Mouse (Mus musculus) heart, adult 11 months (tissue): ENCODE results near the gene Gm6793.

Experiments used
- DNase-seq: peaks from one replicate; pipeline ENCODE4 v3.0.0; 2022

Gm6793 gene

DNA sequence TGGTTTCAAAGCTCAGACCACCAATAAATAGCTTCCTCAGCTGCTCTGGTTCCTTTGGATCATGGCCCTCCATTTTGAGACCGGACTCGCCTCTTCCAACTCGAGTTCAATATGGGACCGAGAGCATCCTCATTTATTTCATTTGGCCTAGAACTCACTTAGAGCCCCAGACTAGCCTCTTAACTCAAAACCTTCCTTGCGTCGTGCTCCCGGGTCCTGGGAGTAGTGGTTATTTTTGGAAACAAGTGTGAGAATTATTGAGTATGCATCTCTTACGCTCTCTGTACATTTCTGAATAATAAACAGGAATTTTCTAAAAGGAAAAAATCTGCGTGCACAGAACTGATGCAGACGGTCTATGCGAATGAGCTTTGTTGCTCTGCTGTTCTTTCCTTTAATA is at the start of gene Gm6793:
Gm6793 (minus strand) TSS at position 101 of the 400 bp plus-strand sequence.
- DNase-seq: no peak

DNA sequence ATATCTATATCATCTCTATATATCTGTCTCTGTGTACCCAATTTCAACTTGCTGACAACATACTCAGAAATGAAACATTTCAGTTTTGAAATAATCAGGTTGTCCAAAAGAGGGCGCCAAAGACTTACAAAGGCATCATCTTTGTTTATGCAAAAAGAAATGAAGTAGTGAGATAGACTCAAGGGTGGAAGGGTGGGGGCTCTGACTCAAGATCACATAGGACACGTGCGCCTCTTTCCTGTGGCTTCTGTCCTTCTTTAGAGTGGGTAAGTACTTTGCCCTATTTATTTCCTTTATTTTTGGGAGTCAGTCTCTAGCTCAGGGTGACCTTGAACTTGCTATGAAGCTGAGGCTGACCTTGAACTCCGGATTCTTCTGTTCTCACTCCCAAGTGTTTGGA is 46.5 kb upstream of the Gm6793 start:
- no peak for DNase-seq

DNA sequence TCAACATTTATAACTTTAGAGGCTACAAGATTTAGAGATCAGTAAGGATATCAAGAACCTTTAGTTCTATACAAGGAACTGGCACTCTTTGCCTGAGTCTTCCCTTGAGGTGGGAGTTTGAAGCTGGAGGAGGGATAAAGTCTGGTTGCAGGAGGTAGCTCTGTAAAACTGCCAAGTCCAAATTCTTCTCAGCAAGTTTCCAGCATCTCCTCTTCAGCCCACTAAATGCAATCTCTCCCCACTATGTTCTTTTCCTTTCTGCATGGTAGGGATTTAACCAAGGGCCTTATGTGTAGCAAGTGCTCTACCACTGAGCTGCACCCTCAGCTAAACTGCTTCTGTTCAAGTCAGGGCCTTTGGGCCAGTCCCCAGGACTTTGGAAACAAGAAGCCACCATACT is 39.6 kb upstream of the Gm6793 start:
- no peak for DNase-seq

DNA sequence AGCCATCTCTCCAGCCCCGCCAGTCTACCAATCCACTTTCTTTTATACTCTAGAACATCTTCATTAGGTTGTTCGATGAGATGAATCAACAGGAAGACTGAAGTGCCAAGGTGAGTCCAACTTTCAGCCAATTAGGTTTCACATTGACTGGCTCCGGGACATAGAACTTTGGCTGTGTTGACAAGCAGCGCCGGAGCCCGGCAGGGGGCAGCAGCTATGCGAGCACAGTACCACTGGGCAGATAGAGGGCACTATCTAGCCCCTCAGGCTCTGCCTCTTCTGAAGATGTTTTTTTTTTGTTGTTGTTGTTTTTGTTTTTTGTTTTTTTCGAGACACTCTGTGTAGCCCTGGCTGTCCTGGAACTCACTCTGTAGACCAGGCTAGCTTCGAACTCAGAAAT is 36.7 kb upstream of the Gm6793 start:
- DNase-seq: no peak

DNA sequence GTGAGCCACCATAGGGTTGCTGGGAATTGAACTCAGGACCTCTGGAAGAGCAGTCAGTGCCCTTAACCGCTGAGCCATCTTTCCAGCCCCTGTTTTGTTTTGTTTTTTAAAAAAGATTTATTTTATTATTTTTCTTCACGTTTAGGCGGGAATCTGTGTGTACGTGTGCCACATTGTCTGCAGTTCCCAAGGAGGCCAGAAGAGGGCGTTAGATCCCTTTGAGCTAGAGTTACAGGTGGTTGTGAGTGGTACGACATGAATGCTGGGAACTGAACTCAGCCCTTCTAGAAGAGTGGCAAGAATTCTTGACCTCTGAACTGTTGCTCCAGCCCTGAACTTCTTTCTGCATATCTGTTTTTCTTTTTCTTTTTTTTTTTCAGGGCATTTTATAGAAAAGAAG is 35.1 kb upstream of the Gm6793 start:
- DNase-seq: no peak

DNA sequence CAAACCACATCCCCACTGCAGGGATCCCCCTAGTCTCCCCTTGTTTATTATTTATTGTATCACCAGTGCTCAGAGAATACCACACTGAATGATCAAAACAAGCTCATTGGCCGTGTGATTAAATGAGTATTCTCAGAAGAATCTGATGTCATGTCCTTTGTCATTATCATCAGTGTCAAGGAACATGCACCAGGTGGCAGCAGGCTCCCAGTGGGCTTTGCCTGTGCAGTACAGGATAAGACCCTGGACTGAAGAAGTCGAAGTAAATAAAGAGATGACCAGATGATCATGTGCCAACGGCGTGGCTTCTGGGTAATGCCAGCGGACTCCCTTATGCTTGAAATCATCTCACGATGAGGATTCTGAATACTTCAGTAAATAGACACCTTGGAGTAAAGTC is 33.5 kb upstream of the Gm6793 start:
- DNase-seq: no peak

DNA sequence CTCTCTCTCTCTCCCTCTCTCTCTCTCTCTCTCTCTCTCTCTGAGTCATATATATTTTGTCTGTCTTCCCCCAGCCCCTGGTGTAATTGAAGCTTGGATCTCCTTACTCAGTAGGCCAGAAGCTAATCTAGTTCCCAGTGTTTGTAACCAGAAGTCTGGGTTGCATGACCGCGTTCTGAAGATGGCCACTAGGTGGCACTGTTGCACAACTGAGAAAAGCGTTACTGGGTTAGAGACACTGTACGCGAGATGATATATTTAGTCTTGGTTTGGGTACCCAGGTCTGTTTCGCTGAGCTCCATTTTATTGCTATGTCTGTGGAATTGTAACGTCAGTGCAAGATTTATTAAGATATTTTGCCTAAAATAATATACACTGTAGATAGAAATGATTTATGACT is 31.1 kb upstream of the Gm6793 start:
- DNase-seq: peak; percentile 92

- no peak for DNase-seq
Observed at GRCm38 (mm10) chr8:112045182-112045581, 30.3 kb upstream of the Gm6793 start.

DNA sequence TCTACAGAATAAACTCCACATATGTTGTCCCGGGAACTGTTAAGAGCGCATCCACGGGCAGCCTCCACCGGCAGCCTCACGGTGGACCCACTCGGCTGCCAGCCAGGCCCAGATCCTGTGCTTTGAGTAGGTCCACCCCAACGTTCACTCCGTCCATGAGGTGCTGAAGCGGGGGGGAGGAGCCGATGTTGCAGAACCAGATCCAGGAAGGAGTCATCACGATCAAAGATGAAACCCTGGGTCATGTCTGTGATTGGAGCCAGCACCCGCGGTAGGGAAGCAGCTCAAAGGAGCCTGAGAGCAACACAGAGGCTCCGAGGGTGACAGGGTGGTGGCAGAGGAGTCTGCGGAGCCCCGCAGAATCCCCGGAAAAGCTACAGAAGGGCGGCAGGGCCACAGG is 22.7 kb upstream of the Gm6793 start:
- no peak for DNase-seq

- no peak for DNase-seq
Observed at GRCm38 (mm10) chr8:112034603-112035002, 19.8 kb upstream of the Gm6793 start.

GRCm38 (mm10) chr8:112033071-112033470 is 18.2 kb upstream of the Gm6793 start:
- peak; percentile 59 for DNase-seq

DNA sequence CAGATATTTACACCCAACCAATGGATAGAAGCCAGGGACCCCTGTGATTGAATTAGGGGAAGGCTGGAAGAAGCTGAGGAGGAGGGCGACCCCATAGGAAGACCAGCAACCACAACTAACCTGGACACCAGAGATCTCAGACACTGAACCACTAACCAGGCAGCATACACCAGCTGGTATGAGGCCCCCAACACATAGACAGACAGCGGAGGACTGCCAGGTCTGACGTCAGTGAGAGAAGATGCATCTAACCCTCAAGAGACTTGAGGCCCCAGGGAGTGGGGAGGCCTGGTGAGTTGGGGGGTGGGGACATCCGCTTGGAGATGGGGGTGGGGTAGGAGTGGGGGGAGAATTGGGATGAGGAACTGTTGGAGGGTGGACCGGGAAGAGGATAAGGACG is 15.8 kb upstream of the Gm6793 start:
- DNase-seq: peak; percentile 55

GRCm38 (mm10) chr8:112029455-112029854 is 14.6 kb upstream of the Gm6793 start:
- DNase-seq: no peak

DNA sequence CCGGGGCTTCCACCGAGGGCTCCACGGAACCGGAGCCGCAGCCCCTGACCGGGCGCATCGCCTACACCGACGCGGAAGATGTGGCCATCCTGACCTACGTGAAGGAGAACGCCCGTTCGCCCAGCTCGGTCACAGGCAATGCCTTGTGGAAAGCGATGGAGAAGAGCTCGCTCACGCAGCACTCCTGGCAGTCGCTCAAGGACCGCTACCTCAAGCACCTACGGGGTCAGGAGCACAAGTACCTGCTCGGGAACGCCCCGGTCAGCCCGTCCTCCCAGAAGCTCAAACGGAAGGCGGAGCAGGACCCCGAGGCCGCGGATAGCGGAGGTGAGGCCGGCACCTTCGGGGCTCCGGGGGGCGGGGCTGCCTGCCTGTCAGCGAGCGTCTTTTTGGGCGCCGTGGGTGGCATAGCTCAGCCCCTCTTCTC is 3.0 kb downstream of the Gm6793 start:
- peak; percentile 94 for DNase-seq

GRCm38 (mm10) chr8:112010997-112011815 is 3.6 kb downstream of the Gm6793 start, which contains the start of the genes Kars and Terf2ip:
Kars (minus strand) TSS chr8:112011323.
Terf2ip (plus strand) TSS chr8:112011398.
- peak; percentile 99 for DNase-seq

DNA sequence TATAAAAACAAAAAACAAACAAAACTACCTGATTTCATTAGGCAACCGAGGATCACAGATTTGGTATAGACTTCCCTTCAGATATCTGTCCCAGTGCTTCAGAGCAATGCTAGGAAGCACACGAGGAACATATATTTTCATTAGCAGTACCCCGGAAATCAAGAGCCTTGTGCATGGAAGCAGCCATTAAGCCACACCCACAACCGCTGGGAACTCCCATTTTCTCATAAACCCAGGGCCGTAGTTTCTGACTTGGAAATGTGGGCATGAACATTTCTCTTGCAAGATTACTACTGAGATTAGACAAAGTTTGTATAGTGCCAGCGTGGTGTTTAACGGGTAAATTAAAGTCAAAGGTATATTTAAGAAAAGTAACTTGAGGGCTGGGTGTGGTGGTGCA is 5.3 kb downstream of the Gm6793 start:
- no peak for DNase-seq

- no peak for DNase-seq
Observed at GRCm38 (mm10) chr8:112007669-112008068, 7.2 kb downstream of the Gm6793 start.

DNA sequence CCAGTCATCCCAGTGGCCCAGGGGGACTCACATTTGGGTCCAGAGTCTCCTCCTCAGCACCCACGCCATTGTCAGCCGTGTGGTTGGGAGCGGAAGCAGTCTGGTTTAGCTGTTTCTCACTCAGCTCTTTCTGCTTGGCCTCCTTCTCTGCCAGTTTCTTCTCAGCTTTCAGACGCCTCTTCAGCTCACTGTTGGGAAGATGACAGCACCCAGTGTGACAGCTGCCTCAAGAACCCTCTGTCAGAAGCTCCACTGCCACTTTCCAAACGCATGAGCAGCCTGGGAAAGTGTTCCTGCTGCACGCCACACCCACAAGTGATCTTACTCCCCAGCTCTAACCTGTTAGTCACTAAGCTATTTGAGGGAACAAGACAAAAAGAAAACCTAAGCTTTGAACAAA is 9.2 kb downstream of the Gm6793 start:
- DNase-seq: no peak

- no peak for DNase-seq
Observed at GRCm38 (mm10) chr8:112004754-112005153, 10.1 kb downstream of the Gm6793 start.

DNA sequence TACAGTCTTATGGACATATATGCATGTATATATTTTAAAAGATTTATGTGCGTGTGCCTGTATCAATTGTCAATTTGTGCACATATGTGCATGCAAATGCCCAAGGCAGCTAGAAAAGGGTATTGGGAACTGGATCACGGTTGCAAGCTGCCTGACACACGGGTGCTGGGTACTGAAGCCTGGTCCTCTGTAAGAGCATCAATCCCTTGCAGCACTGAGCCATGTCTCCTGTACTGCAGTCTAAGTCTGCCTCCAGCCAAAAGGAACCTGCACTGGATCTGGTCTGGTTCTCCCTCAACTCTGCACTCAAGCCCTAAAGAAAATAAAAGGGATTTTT is 22.2 kb downstream of the Gm6793 start:
- no peak for DNase-seq

DNA sequence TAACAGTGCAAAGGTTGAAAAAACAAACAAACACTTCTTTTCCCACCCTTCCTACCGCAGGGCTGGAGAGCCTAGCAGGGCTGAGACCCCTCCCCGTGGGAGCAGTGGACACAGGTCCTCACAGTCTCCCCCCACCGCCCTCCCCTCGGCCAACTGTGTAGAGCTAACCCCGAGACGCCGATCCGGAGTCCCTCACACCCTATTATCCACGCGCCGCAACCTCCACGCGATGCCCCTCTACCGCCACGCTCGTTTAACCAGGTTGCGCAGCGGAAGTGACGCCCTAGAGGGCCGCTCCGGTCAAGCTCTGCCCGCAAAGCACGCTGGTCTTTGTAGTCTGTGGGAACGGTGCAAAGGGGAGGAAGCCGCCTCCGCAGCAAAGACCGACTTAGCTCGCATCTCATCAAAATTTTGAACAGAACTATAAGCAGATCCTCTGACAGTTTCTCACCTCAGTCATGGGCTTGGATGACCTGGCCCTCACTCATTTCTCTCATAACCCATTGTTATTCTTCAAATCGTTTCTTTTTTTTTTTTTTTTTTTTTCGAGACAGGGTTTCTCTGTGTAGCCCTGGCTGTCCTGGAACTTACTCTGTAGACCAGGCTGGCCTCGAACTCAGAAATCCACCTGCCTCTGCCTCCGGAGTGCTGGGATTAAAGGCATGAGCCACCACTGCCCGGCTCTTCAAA is 22.7 kb downstream of the Gm6793 start, which contains the start of gene Adat1:
Adat1 (minus strand) TSS at position 290 of the 690 bp plus-strand sequence.
- peak; percentile 99 for DNase-seq

DNA sequence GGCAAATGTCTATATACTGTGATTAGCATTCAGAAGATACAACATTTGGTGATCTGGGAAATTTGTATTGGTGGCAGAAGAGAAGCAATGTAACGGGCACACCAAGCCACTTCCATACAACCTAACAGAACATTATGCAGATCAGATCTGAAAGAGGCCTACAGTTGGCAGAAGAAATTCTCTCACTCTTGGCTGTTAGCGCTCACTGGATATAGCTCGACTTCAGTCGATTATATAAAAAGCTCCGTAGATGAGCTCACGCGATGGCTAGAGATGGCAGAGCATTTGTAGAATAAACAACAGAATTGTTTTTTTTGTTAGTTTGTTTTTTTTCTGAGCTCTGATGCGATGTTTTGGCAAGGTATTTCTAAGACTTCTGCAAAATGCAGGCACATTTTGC is 23.6 kb downstream of the Gm6793 start:
- DNase-seq: no peak

DNA sequence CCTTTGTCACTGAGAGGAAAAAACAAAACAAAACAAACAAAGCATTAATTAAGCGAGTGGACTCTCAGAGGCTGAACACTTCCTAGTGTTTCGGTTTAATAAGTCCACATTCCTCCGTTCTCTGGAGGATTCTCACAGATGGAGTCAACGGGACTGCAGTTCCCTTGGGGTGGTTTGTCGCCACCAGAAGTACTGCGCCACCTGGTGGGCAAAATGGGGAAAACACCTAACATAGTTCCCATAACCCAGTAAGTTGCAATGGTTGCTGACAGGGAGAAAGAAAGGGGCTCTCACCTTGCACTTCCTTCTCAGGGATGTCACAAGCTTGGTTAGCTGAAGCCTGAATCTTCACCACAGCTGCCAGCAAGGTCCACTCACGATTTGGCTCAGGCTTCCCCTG is 24.9 kb downstream of the Gm6793 start:
- peak; percentile 93 for DNase-seq

DNA sequence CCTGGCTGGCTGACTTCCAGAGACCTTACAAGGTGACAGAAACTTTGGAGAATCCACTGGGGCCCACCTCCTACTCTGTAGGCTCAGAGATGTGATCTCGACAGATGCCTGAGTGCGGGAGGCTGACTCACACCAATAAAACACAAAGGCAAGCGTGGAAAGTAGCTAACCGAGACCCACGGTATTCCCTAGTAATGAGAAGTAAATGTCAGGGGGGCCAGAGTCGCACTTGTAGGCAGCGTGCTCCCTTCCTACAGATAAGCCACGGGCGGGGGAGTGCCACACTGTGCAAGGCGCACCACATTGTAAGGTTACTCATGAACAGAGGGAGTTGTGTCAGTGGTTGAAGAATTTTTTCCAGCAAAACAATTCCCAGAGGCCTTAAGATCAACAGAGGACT is 30.3 kb downstream of the Gm6793 start:
- DNase-seq: no peak
